Mouse (Mus musculus) urinary bladder, postnatal 36 days (tissue): ENCODE measurements at regions not wholly inside any gene's neighbourhood (a gene's known extent, or its start where the extent isn't known, plus 50 kb on each side); places are given as distances from the start of the nearest gene placed in this dataset.
A peak's percentile ranks its signal among the peaks of the same experiment; 100 is the strongest.

Experiments
- DNase-seq, 2 experiments: peaks; one replicate each; pipeline ENCODE4 v3.0.0; 2022; ENCODE audit warnings: low spot score in 2 of 2, mixed read lengths in 1 of 2

GRCm38 (mm10) chr2:133614672-133615071 is 62.7 kb downstream of the Bmp2 start:
- DNase-seq, result no peak

GRCm38 (mm10) chr2:133615299-133615698 is 63.3 kb downstream of the Bmp2 start:
- DNase-seq, result no peak

GRCm38 (mm10) chr2:133617317-133617835 is 65.4 kb downstream of the Bmp2 start:
- no peak for DNase-seq

GRCm38 (mm10) chr2:133622523-133622922 is 70.6 kb downstream of the Bmp2 start:
- DNase-seq, result no peak

GRCm38 (mm10) chr2:133625542-133625941 is 73.6 kb downstream of the Bmp2 start:
- DNase-seq, result no peak

- DNase-seq, result no peak
Observed at GRCm38 (mm10) chr2:133628874-133629273, 76.9 kb downstream of the Bmp2 start.

DNA sequence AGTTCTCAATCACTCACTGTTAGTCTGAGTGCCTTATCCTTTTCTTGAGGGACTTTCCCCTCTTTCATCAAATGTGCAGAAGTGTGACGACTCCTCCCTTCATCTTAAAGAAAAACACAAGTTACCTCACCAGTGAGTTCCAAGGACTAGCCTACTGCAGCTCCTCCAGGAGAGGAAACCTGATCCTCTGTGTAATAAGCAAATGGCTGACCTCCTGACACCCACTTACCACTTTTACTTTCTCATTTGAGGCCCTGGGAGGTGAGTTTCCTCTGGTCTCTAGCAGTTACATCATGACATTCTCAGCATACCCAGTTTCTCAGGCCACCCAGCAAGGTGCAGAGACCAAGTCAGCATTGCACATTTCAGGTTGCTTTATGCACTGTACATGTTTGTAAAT is 83.5 kb downstream of the Bmp2 start:
- DNase-seq, result no peak

GRCm38 (mm10) chr2:133649874-133650481 is 98.0 kb downstream of the Bmp2 start:
- no peak for DNase-seq

- DNase-seq, result no peak
Observed at GRCm38 (mm10) chr2:133666331-133667054, 114.5 kb downstream of the Bmp2 start.

- no peak for DNase-seq
Observed at GRCm38 (mm10) chr2:133667055-133667395, 115.1 kb downstream of the Bmp2 start.

GRCm38 (mm10) chr2:133669821-133670220 is 117.9 kb downstream of the Bmp2 start:
- DNase-seq, result no peak

DNA sequence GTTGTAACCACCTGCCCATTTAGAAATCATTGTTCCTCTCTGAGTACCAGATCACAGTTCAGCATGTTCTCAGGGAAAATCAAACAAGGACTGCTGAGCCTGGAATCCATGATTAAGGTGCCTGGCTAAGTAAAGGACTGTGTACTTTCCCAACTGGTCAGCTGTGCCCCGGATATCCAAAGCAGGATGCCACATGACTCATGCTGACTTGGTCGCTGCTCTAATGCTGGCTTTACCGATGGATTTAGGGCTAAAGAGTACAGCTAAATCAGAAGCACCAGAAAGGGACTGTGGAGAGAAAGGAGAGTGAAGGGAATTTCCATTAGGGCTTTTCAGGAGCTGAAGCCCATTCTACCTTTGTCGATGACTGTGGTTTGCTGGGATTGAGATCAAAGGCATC is 119.6 kb downstream of the Bmp2 start:
- DNase-seq, result no peak

GRCm38 (mm10) chr2:133684367-133684766 is 132.4 kb downstream of the Bmp2 start:
- DNase-seq, result no peak

DNA sequence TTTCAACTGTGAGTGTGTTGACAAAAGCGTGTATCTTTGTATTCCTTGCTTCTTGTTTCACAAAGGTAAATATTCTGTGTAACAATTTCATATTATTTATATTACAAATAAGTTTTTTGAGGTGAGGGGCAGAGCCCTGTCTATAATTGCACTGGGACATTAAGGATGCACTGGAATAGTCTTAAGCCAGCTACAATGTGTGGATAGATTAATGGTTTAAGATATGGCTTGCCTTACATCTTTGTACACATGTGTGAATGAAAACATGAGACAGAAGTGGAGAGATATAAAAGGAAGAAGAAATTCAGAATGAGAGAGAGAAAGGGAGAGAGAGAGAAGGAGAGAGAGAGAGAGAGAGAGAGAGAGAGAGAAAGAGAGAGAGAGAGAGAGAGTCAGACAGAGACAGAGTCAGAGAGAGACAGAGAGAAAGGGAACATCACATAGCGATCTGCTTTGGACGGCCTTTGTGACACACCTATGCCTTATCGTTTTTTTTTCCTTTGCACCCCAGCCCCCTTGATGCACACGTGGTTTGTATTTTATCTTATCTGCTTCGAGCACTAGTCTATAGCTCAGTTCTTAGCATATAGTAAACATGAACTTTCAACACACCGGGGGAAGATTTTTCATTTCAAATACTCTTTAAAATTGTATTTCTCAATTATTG is 136.3 kb downstream of the Bmp2 start:
- no peak for DNase-seq

DNA sequence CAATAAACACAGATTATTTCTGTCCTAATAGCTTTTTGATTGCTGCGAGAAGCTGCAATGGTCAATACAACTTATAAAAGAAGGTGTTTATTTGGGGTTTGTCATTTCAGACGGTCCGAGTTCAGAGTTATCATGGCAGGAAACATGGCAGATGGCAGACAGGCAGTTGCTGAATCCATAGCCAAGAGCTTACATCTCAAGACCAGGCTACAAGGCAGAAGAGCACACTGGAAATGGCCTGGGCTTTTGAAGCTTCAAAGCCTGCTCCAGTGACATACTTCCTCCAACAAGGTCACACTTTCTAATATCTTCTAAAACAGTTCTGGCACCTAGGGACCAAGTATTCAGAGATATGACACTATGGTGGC is 136.8 kb downstream of the Bmp2 start:
- DNase-seq, result no peak

DNA sequence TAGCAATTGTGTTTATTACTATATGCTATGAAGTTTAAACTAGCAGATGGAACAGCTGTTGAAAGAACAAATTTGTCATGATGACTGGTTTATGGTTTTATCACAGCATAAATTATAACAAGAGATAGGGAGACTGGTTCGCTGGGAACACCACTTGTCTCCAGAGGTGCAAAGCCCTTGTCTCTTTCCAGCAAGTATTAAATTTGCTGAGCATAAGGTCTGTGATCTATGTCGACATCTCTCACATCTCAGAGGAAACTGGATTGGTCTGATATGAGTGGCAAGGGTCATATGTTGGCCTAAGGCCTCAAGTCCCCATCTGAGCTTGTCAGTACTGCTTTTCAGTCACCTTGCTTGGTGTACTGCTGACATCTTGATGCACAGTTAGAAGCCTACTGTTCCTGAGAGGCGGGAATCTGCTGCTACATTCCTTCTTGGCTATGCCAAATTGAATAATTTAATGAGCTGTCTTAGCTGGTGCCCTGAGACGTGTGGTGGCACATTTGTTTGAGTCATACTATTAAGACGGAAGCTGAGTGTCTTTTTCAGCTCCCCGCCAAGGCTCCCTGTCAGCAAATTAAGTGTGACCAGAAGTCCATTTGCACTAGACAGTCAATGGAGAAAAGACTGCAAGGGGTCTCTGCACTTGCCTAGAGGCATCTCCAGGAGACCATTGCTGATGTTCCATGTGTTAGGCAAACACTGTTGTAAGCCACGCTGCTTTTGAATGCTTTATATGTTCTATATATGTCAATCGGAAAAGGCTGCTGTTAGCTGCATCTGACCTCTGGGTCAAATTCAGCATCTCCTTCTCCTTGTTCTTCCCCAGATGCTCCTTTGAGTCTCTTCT is 157.0 kb downstream of the Bmp2 start:
- no peak for DNase-seq

- DNase-seq, result no peak
Observed at GRCm38 (mm10) chr2:133716243-133716642, 164.3 kb downstream of the Bmp2 start.

DNA sequence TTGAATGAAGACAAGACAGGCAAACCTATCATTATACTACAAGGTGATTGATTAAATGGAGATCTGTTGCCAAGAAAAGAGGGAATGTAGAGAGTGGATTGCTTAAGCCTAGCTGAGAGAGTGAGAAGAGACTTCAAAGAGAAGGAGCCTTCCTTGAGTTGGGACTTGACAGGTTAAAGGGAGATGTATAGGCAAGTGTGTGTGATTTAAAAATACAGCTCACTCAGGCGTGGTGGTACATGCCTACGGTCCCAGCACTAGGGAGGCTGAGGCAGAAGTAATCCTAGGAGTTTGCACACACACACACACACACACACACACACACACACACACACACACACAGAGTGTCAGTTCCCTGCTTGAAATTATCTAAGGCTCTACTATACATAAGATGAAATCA is 165.1 kb downstream of the Bmp2 start:
- DNase-seq, result no peak

DNA sequence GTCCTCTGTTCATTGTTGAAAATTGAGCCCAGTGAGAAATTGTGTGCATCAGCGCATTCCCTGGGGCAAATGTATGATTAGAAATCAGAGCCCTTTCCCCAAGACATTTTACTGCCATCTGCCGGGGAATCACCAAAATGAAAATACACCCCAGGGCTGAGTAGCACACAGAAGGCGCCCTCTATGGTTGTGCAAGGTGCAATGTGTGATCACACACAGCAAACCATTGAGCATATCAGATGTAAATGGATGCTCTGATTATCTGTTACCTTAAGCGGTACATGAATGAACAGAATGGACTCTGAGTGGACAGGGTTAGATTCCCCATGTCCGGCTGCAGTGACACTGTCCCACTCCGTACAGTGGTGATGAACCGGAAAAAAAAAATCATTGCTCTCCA is 172.4 kb downstream of the Bmp2 start:
- peak; percentile 10 to 20 for DNase-seq

GRCm38 (mm10) chr2:133724757-133725156 is 172.8 kb downstream of the Bmp2 start:
- no peak for DNase-seq

DNA sequence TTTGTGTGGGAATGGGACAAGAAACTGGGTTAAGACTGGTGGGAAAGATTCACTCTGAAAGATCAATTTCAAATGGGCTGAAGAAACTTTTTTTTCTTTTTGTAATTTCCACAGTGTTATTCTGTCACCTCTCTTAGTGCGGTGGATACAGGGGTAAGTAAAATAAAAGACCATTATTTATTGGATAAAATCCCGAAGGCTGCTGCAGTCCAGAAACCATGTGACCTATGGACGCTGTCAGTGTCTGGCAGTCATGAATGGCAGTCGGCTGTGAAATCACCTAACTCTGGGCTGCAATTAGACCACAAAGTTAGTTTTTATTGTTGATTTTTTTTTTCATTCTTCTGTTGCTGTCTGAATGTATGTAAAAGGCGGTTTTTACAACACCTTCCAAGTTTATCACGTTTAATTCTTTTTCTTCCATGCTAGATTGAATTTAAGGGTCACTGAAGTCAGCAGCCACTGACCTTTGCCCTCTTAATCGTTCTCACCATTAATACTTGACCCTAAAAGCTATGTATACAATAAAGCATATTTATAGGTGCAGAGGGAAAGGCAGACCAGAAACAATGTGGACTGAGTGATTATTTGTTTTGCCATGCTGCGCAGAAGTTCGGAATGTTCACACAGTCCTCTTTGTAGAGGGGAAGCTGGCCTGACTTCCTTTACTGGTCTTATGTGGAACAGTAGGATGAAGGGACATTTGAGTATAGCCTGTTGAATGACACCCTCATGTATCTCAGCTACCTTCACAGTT is 182.7 kb downstream of the Bmp2 start:
- no peak for DNase-seq
